Mouse (Mus musculus) lung, postnatal 10 days (tissue): ENCODE results near the gene Ncam2.

Source experiments
- DNase-seq: peaks from one replicate; pipeline ENCODE4 v3.0.0; 2021

Ncam2 gene

GRCm38 (mm10) chr16:81656550-81656949, 456.1 kb downstream of the Ncam2 start:
- no peak for DNase-seq

- no peak for DNase-seq
Observed at GRCm38 (mm10) chr16:81673866-81674265, 473.4 kb downstream of the Ncam2 start.

GRCm38 (mm10) chr16:81675546-81675945, 475.0 kb downstream of the Ncam2 start:
- no peak for DNase-seq
